Mouse (Mus musculus) megakaryocyte progenitor cell, adult 5-6 weeks (primary cell): ENCODE data around the gene Nol4l. TPM values are rescaled to one million over a fixed set of nuclear protein-coding genes. Genes with fewer than 3 reads are reported as not detected.

Experiments used
- ATAC-seq: replicated peaks from 2 replicates; pipeline ENCODE4 v1.8.0; 2016; ENCODE audit warnings: mild to moderate bottlenecking, moderate TSS enrichment, inconsistent platforms; ENCODE audit not compliant: poor library complexity
- total RNA-seq, 2 experiments: library from RNA; stranded (forward) in 1 of 2; stranded (reverse) in 1 of 2; fragments of 157-497, 149-512 nt in 1 of 2; fragments of 200-1000 nt in 1 of 2; gene quantifications; 2 replicates each; pipeline versions ENCODE4 v1.2.3 to v1.2.4; 2015 to 2017

Gene Nol4l
- total RNA-seq, 2 experiments from 2014 or later, result 3.7 to 4.4 TPM

GRCm38 (mm10) chr2:153490116-153490515 lies 39.7 kb downstream of the Nol4l start:
- ATAC-seq, result no peak

- no peak for ATAC-seq
These were observed 45.7 kb downstream of the Nol4l start for GRCm38 (mm10) chr2:153484071-153484470.

GRCm38 (mm10) chr2:153483118-153483983 lies 46.4 kb downstream of the Nol4l start:
- peak; percentile 62 for ATAC-seq

- ATAC-seq, result no peak
These were observed 48.0 kb downstream of the Nol4l start for GRCm38 (mm10) chr2:153481861-153482120.

- ATAC-seq, result peak; percentile 17
These were observed 48.5 kb downstream of the Nol4l start for GRCm38 (mm10) chr2:153481108-153481860.

GRCm38 (mm10) chr2:153479486-153479885 lies 50.3 kb downstream of the Nol4l start:
- 0 out of 2 replicates have a peak, but pooled peaks have one; percentile 3 for ATAC-seq

- ATAC-seq, result peak; percentile 58
These were observed 51.2 kb downstream of the Nol4l start for GRCm38 (mm10) chr2:153478583-153478982.

- no peak for ATAC-seq
These were observed 54.4 kb downstream of the Nol4l start for GRCm38 (mm10) chr2:153475114-153476112.

GRCm38 (mm10) chr2:153470983-153471382 lies 58.8 kb downstream of the Nol4l start:
- no peak for ATAC-seq

- no peak for ATAC-seq
These were observed 60.0 kb downstream of the Nol4l start for GRCm38 (mm10) chr2:153469764-153470163.

- ATAC-seq, result no peak
These were observed 60.5 kb downstream of the Nol4l start for GRCm38 (mm10) chr2:153469317-153469716.

GRCm38 (mm10) chr2:153467372-153467771 lies 62.4 kb downstream of the Nol4l start:
- ATAC-seq, result no peak

- ATAC-seq, result 0 out of 2 replicates have a peak, but pooled peaks have one; percentile 50
These were observed 66.5 kb downstream of the Nol4l start for GRCm38 (mm10) chr2:153463257-153463656.

- no peak for ATAC-seq
These were observed 71.7 kb downstream of the Nol4l start for GRCm38 (mm10) chr2:153458022-153458441.

GRCm38 (mm10) chr2:153457467-153457866 lies 72.3 kb downstream of the Nol4l start:
- ATAC-seq, result no peak

GRCm38 (mm10) chr2:153454841-153455506 lies 74.8 kb downstream of the Nol4l start:
- peak; percentile 73 for ATAC-seq

GRCm38 (mm10) chr2:153453961-153454759 lies 75.6 kb downstream of the Nol4l start:
- peak; percentile 68 for ATAC-seq

GRCm38 (mm10) chr2:153448519-153448918 lies 81.3 kb downstream of the Nol4l start:
- ATAC-seq, result no peak

GRCm38 (mm10) chr2:153447719-153448118 lies 82.1 kb downstream of the Nol4l start:
- ATAC-seq, result no peak
